Mouse (Mus musculus) heart, adult 2 months (tissue): Measurements from ENCODE around the gene Hjurp. TPM values are rescaled to one million over a fixed set of nuclear protein-coding genes. Genes with fewer than 3 reads are reported as not detected.

Source experiments
- DNase-seq, 2 experiments: peaks; one replicate each; pipeline ENCODE4 v3.0.0; 2021
- H3K27ac ChIP-seq: fragments of 200-600 bp; 2 replicates; pipeline ENCODE4 v1.8.1; 2022
- H3K27me3 ChIP-seq: fragments of 200-500 bp; 2 replicates; pipeline ENCODE4 v1.6.1; 2012; ENCODE audit warnings: mild to moderate bottlenecking, low read length, inconsistent platforms, mixed read lengths; ENCODE audit not compliant: control insufficient read depth, insufficient read depth
- H3K36me3 ChIP-seq: fragments of 200-500 bp; 2 replicates; pipeline ENCODE4 v1.6.1; 2012; ENCODE audit warnings: low read length, inconsistent platforms; ENCODE audit not compliant: control insufficient read depth, insufficient read depth
- H3K4me1 ChIP-seq: fragments of 200-500 bp; 2 replicates; pipeline ENCODE4 v1.6.1; 2011; ENCODE audit warnings: low read length; ENCODE audit not compliant: control insufficient read depth, insufficient read depth
- H3K4me3 ChIP-seq: fragments of 200-600 bp; 2 replicates; pipeline ENCODE4 v1.8.1; 2022
- H3K79me2 ChIP-seq: fragments of 200-500 bp; replicated peaks from 2 replicates; pipeline ENCODE4 v1.6.1; 2012; ENCODE audit warnings: mild to moderate bottlenecking, inconsistent platforms, low read length, moderate library complexity, mixed read lengths; ENCODE audit not compliant: control insufficient read depth, insufficient read depth
- H3K9ac ChIP-seq: fragments of 200-500 bp; 2 replicates; pipeline ENCODE4 v1.6.1; 2012; ENCODE audit warnings: low read depth, mild to moderate bottlenecking, control low read depth, inconsistent platforms, low read length, mixed read lengths
- CTCF ChIP-seq: fragments of 200-600 bp; IDR thresholded peaks from 2 replicates; pipeline ENCODE4 v1.8.1; 2022; ENCODE audit warnings: antibody characterized with exemption, mild to moderate bottlenecking, moderate library complexity
- EP300 ChIP-seq: fragments of 200-500 bp; IDR thresholded peaks from 2 replicates; pipeline ENCODE4 v1.6.1; 2011; ENCODE audit warnings: low read depth, low read length, control low read depth; ENCODE audit not compliant: insufficient read depth
- POLR2A ChIP-seq: fragments of 200-500 bp; IDR thresholded peaks from 2 replicates; pipeline ENCODE4 v1.6.1; 2011; ENCODE audit warnings: mild to moderate bottlenecking, low read depth, low read length, control low read depth; ENCODE audit not compliant: insufficient read depth
- WGBS: fragments of 180-500 bp; shearing (Covaris S2); methylation state at CpG from one replicate; pipeline ENCODE4 v1.1.7; 2018; 5-methylcytosine and 5-hydroxymethylcytosine counted together
- intact Hi-C: fragments of 180-260 bp; cut with DNase I; formaldehyde crosslinking; loops from one replicate; pipeline ENCODE4 v1.15.1; 2025
- polyA plus RNA-seq: library from polyadenylated mRNA; depleted of rRNA; stranded (reverse); fragments of >200 nt; gene quantifications from 2 replicates; pipeline ENCODE4 v1.2.3, GENCODE M21; 2012
- total RNA-seq, 2 experiments: library from RNA; stranded (reverse); gene quantifications; 2 replicates each; pipeline ENCODE4 v1.2.3; 2021

The Hjurp gene
- total and polyA plus RNA-seq, 3 experiments = 8.7 to 23.9 (median 11.5) TPM

DNA sequence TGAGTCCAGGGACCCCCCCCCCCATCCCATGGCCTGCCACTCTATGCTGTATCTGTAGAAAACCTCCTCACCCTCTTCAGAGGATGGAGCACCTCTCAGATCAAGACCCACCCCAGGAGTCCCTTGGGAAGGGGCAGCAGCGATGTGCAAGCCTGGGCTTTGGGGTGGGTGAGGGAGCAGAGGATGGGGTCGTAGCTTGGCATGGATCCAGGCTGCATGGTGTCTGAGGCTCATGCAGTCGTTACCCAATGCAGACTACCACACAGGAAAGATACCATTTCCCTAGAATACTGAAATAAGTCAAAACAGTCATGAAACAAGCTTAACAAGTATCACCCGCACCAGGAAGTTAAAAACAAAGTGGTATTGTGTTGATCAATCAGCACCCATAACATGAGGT is 28.8 kb downstream of the Hjurp start:
- Histone ChIP-seq H3K79me2 (no peaks in the 10 kb centered on the region), H3K36me3 (no peaks in the 10 kb centered on the region), H3K9ac (no peak overlapping the region), H3K27me3 (no peaks in the 10 kb centered on the region), H3K4me3 (no peak overlapping the region), H3K27ac (no peak overlapping the region), H3K4me1 (no peaks in the 10 kb centered on the region)
- intact Hi-C loops = no loop called here
- WGBS = 54% methylated on average over 4 of the region's 4 CpGs
- DNase-seq = no peak
- TF ChIP-seq EP300 = no peak
- no peak for TF ChIP-seq POLR2A
- no peak for TF ChIP-seq CTCF

DNA sequence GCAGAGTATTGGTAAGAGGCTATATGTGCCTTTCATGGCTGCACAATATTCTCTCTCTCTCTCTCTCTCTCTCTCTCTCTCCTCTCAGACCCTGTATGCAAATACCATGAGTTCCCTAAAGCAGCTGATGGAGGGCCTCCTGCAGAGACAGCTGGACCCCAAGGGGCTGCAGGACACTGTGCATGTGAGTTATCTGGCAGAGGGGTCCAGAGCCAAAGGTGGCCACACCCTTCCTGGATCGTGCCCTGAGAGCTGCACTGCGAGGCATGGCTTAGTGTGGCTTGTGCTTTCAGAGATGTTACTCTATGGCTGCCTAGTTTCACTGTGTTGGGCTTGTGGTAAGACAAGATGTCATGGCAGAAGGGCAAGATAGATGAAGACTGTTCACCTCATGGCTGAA is 29.8 kb downstream of the Hjurp start:
- no peak for DNase-seq
- no peak for TF ChIP-seq CTCF
- TF ChIP-seq POLR2A = no peak
- no peak for TF ChIP-seq EP300

GRCm38 (mm10) chr1:88246386-88246785 is 31.0 kb downstream of the Hjurp start:
- Histone ChIP-seq H3K27ac (no peak overlapping the region), H3K79me2 (no peaks in the 10 kb centered on the region), H3K4me3 (no peak overlapping the region), H3K4me1 (no peaks in the 10 kb centered on the region), H3K9ac (no peak overlapping the region), H3K27me3 (no peaks in the 10 kb centered on the region), H3K36me3 (no peaks in the 10 kb centered on the region)
- TF ChIP-seq CTCF (no peak), EP300 (no peak), POLR2A (no peak)
- 48% methylated on average over 6 of the region's 6 CpGs for WGBS
- intact Hi-C loops = no loop called here
- no peak for DNase-seq

More for the DNA sequence above, 29.8 kb downstream of the Hjurp start:
- Histone ChIP-seq H3K27me3 (no peaks in the 10 kb centered on the region), H3K4me1 (no peaks in the 10 kb centered on the region), H3K36me3 (no peaks in the 10 kb centered on the region), H3K4me3 (no peak overlapping the region), H3K79me2 (no peaks in the 10 kb centered on the region), H3K27ac (no peak overlapping the region), H3K9ac (no peak overlapping the region)
- intact Hi-C loops = no loop called here
- 39% methylated on average over 2 of the region's 2 CpGs for WGBS

- TF ChIP-seq CTCF (no peak), EP300 (no peak), POLR2A (no peak)
- DNase-seq = no peak
- H3K4me1 ChIP-seq = no peaks in the 10 kb centered on the region
- no peak overlapping the region for H3K27ac ChIP-seq
- no peak overlapping the region for H3K4me3 ChIP-seq
- 71% methylated on average over 6 of the region's 6 CpGs for WGBS
- H3K79me2 ChIP-seq = no peaks in the 10 kb centered on the region
- no peak overlapping the region for H3K9ac ChIP-seq
- H3K36me3 ChIP-seq = no peaks in the 10 kb centered on the region
- intact Hi-C loops = no loop called here
- H3K27me3 ChIP-seq = no peaks in the 10 kb centered on the region
Measured at GRCm38 (mm10) chr1:88245881-88246280, 31.6 kb downstream of the Hjurp start.

- no peak overlapping the region for H3K4me3 ChIP-seq
- intact Hi-C loops = no loop called here
- H3K27me3 ChIP-seq = no peaks in the 10 kb centered on the region
- no peaks in the 10 kb centered on the region for H3K4me1 ChIP-seq
- no peaks in the 10 kb centered on the region for H3K79me2 ChIP-seq
- WGBS = 60% methylated on average over 5 of the region's 5 CpGs
- H3K27ac ChIP-seq = no peak overlapping the region
- H3K36me3 ChIP-seq = no peaks in the 10 kb centered on the region
- TF ChIP-seq CTCF = no peak
- no peak for TF ChIP-seq EP300
- no peak for TF ChIP-seq POLR2A
- no peak overlapping the region for H3K9ac ChIP-seq
- DNase-seq = no peak
Measured at GRCm38 (mm10) chr1:88243861-88244260, 33.6 kb downstream of the Hjurp start.

GRCm38 (mm10) chr1:88240579-88240978 is 36.9 kb downstream of the Hjurp start:
- TF ChIP-seq EP300 (no peak), CTCF (no peak), POLR2A (no peak)
- Histone ChIP-seq H3K4me3 (no peak overlapping the region), H3K27ac (no peak overlapping the region), H3K4me1 (no peaks in the 10 kb centered on the region), H3K36me3 (no peaks in the 10 kb centered on the region), H3K79me2 (no peaks in the 10 kb centered on the region), H3K9ac (no peak overlapping the region), H3K27me3 (no peaks in the 10 kb centered on the region)
- intact Hi-C loops = no loop called here
- DNase-seq = no peak
- WGBS = 56% methylated on average over 4 of the region's 4 CpGs
